Mouse (Mus musculus) right cerebral cortex, postnatal 4 days (tissue): ENCODE results near the gene Col7a1.

Source experiments
- DNase-seq: peaks from one replicate; pipeline ENCODE4 v3.0.0-alpha.2; 2022

Gene Col7a1

GRCm38 (mm10) chr9:108953081-108953636 is at the start of gene Col7a1:
Gene Col7a1, plus strand, starts transcription at chr9:108953586.
- DNase-seq, result no peak

GRCm38 (mm10) chr9:108912308-108912707 is 41.1 kb upstream of the Col7a1 start:
- DNase-seq, result no peak

GRCm38 (mm10) chr9:108913161-108913560 is 40.2 kb upstream of the Col7a1 start:
- DNase-seq, result no peak

GRCm38 (mm10) chr9:108913621-108914020 is 39.8 kb upstream of the Col7a1 start:
- DNase-seq, result no peak

GRCm38 (mm10) chr9:108914491-108914890 is 38.9 kb upstream of the Col7a1 start, which contains the start of gene Tmem89:
Gene Tmem89, plus strand, starts transcription at chr9:108914619.
- peak; percentile 61 for DNase-seq

GRCm38 (mm10) chr9:108925897-108926296 is 27.5 kb upstream of the Col7a1 start:
- no peak for DNase-seq

- no peak for DNase-seq
Observed at GRCm38 (mm10) chr9:108928424-108928823, 25.0 kb upstream of the Col7a1 start.

- no peak for DNase-seq
Observed at GRCm38 (mm10) chr9:108935991-108936390, 17.4 kb upstream of the Col7a1 start.

GRCm38 (mm10) chr9:108936418-108937364 is 16.7 kb upstream of the Col7a1 start, which contains the start of gene Uqcrc1:
Gene Uqcrc1, plus strand, starts transcription at chr9:108936633.
- peak; percentile 98 for DNase-seq

- no peak for DNase-seq
Observed at GRCm38 (mm10) chr9:108945111-108945510, 8.3 kb upstream of the Col7a1 start.

GRCm38 (mm10) chr9:108945608-108946007 is 7.8 kb upstream of the Col7a1 start:
- no peak for DNase-seq

- no peak for DNase-seq
Observed at GRCm38 (mm10) chr9:108949231-108949966, 4.0 kb upstream of the Col7a1 start.

GRCm38 (mm10) chr9:108949967-108950728 is 3.2 kb upstream of the Col7a1 start:
- DNase-seq, result no peak

- no peak for DNase-seq
Observed at GRCm38 (mm10) chr9:108955241-108955640, 1.9 kb downstream of the Col7a1 start.

GRCm38 (mm10) chr9:108955846-108956245 is 2.5 kb downstream of the Col7a1 start:
- no peak for DNase-seq

GRCm38 (mm10) chr9:108963577-108963976 is 10.2 kb downstream of the Col7a1 start:
- DNase-seq, result no peak

- DNase-seq, result no peak
Observed at GRCm38 (mm10) chr9:108964338-108964737, 11.0 kb downstream of the Col7a1 start.

- DNase-seq, result no peak
Observed at GRCm38 (mm10) chr9:108970623-108971022, 17.2 kb downstream of the Col7a1 start.

- no peak for DNase-seq
Observed at GRCm38 (mm10) chr9:108976483-108976882, 23.1 kb downstream of the Col7a1 start.

GRCm38 (mm10) chr9:108977966-108978365 is 24.6 kb downstream of the Col7a1 start:
- DNase-seq, result no peak

GRCm38 (mm10) chr9:108982498-108982897 is 29.1 kb downstream of the Col7a1 start:
- DNase-seq, result no peak

GRCm38 (mm10) chr9:108983209-108983608 is 29.8 kb downstream of the Col7a1 start:
- no peak for DNase-seq

GRCm38 (mm10) chr9:108985710-108986109 is 32.3 kb downstream of the Col7a1 start, which contains the start of gene Ucn2:
Gene Ucn2, plus strand, starts transcription at chr9:108986010.
- no peak for DNase-seq
